Mouse (Mus musculus): Measurements from ENCODE around the gene Mbtps2. TPM values are rescaled to one million over a fixed set of nuclear protein-coding genes. Genes with fewer than 3 reads are reported as not detected.
A peak's percentile ranks its signal among the peaks of the same experiment; 100 is the strongest.

Mbtps2 gene
- total and polyA plus RNA-seq, 3 experiments: 7.0 to 209 (median 31.8) TPM

GRCm38 (mm10) chrX:157646399-157646798 lies 47.9 kb upstream of the Mbtps2 start:
- DNase-seq (ENCODE audit: low read depth, low spot score): no peak
- TF ChIP-seq ZKSCAN1 (IDR thresholded peaks at IDR 0.05; ENCODE audit: low read depth, low read length) (no peak), EP300 (IDR thresholded peaks at IDR 0.05; ENCODE audit: low read depth in 1 of 2, low read length in 2 of 2) (no peak), ZNF384 (IDR thresholded peaks at IDR 0.05; ENCODE audit: low read depth, low read length) (no peak), ETS1 (IDR thresholded peaks at IDR 0.05; ENCODE audit: low read depth, low read length) (no peak)
- Histone ChIP-seq H3K27me3 (ENCODE audit: control insufficient read depth in 1 of 2, insufficient read depth in 2 of 2, low read length in 2 of 2) (peaks cover 2 to 4% of the 10 kb centered on the region in 2 experiments), H3K79me2 (ENCODE audit: control insufficient read depth, insufficient read depth, low read length, poor library complexity) (no peaks in the 10 kb centered on the region), H3K4me1 (ENCODE audit: control insufficient read depth in 1 of 2, insufficient read depth in 2 of 2, low read length in 2 of 2) (no peaks in the 10 kb centered on the region), H3K9me3 (replicated peaks; ENCODE audit: insufficient read depth, low read length) (no peaks in the 10 kb centered on the region), H3K36me3 (ENCODE audit: control insufficient read depth in 1 of 2, insufficient read depth in 2 of 2, low read length in 2 of 2) (no peaks in the 10 kb centered on the region), H3K27ac (ENCODE audit: control insufficient read depth, low read depth, low read length) (no peak overlapping the region), H3K4me3 (ENCODE audit: control insufficient read depth in 1 of 2, insufficient read depth in 1 of 2, low read depth in 2 of 2, low read length in 2 of 2) (no peak overlapping the region), H3K9ac (ENCODE audit: control insufficient read depth, low read depth, low read length, poor library complexity, severe bottlenecking) (no peak overlapping the region)

- Histone ChIP-seq H3K36me3 (ENCODE audit: control insufficient read depth in 1 of 2, insufficient read depth in 2 of 2, low read length in 2 of 2) (no peaks in the 10 kb centered on the region), H3K9ac (ENCODE audit: control insufficient read depth, low read depth, low read length, poor library complexity, severe bottlenecking) (no peak overlapping the region), H3K27me3 (ENCODE audit: control insufficient read depth in 1 of 2, insufficient read depth in 2 of 2, low read length in 2 of 2) (peaks cover 2 to 4% of the 10 kb centered on the region in 2 experiments), H3K4me1 (ENCODE audit: control insufficient read depth in 1 of 2, insufficient read depth in 2 of 2, low read length in 2 of 2) (no peaks in the 10 kb centered on the region), H3K27ac (ENCODE audit: control insufficient read depth, low read depth, low read length) (no peak overlapping the region), H3K4me3 (ENCODE audit: control insufficient read depth in 1 of 2, insufficient read depth in 1 of 2, low read depth in 2 of 2, low read length in 2 of 2) (no peak overlapping the region), H3K9me3 (replicated peaks; ENCODE audit: insufficient read depth, low read length) (no peaks in the 10 kb centered on the region), H3K79me2 (ENCODE audit: control insufficient read depth, insufficient read depth, low read length, poor library complexity) (no peaks in the 10 kb centered on the region)
- TF ChIP-seq RCOR1 (IDR thresholded peaks at IDR 0.05; ENCODE audit: low read depth, low read length) (no peak), GATA1 (IDR thresholded peaks at IDR 0.05; ENCODE audit: low read depth, low read length) (no peak), ZKSCAN1 (IDR thresholded peaks at IDR 0.05; ENCODE audit: low read depth, low read length) (no peak), MEF2A (IDR thresholded peaks at IDR 0.05; ENCODE audit: extremely low read depth, insufficient replicate concordance, low read depth, low read length, poor library complexity, severe bottlenecking) (no peak), USF2 (IDR thresholded peaks at IDR 0.05; ENCODE audit: borderline replicate concordance in 1 of 2, insufficient read depth in 1 of 2, low read depth in 1 of 2, low read length in 2 of 2) (no peak), NRF1 (IDR thresholded peaks at IDR 0.05; ENCODE audit: insufficient read depth, low read depth, low read length, poor library complexity, severe bottlenecking) (no peak), RAD21 (IDR thresholded peaks at IDR 0.05; ENCODE audit: low read depth, low read length) (no peak), NELFE (IDR thresholded peaks at IDR 0.05; ENCODE audit: low read depth, low read length) (no peak), MAFK (IDR thresholded peaks at IDR 0.05; ENCODE audit: borderline replicate concordance, low read depth, low read length) (no peak), TCF12 (IDR thresholded peaks at IDR 0.05; ENCODE audit: low read depth, low read length) (no peak)
- DNase-seq (ENCODE audit: low read depth, low spot score): no peak
Measured at GRCm38 (mm10) chrX:157644700-157645099, 46.2 kb upstream of the Mbtps2 start.

DNA sequence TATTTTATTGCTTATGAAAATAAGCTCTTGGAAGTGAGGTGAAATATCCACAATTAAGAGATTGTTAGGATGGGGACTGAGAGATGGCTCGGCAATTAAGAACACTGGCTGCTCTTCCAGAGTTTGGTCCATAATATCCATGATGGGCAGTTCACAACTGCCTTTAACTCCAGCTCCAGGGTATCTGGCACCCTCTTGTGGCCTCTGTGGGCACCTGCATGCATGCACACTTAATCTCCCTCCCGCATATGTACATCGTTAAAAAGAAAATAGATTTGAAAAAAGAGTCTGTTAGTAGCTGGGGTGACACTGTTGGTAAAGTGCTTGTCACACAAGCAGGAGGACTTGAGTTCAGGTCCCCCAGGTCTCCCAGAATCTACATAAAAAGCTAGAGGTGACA lies 45.8 kb upstream of the Mbtps2 start:
- H3K9me3 ChIP-seq (replicated peaks; ENCODE audit: insufficient read depth, low read length): no peaks in the 10 kb centered on the region
- H3K79me2 ChIP-seq (ENCODE audit: control insufficient read depth, insufficient read depth, low read length, poor library complexity): no peaks in the 10 kb centered on the region
- no peak overlapping the region for H3K9ac ChIP-seq (ENCODE audit: control insufficient read depth, low read depth, low read length, poor library complexity, severe bottlenecking)
- H3K27me3 ChIP-seq (ENCODE audit: control insufficient read depth in 1 of 2, insufficient read depth in 2 of 2, low read length in 2 of 2): peaks cover under 1 to 6% of the 10 kb centered on the region in 2 experiments
- no peaks in the 10 kb centered on the region for H3K36me3 ChIP-seq (ENCODE audit: control insufficient read depth in 1 of 2, insufficient read depth in 2 of 2, low read length in 2 of 2)
- no peaks in the 10 kb centered on the region for H3K4me1 ChIP-seq (ENCODE audit: control insufficient read depth in 1 of 2, insufficient read depth in 2 of 2, low read length in 2 of 2)
- peak; percentile 70 for DNase-seq (ENCODE audit: low read depth, low spot score)
- H3K4me3 ChIP-seq (ENCODE audit: control insufficient read depth in 1 of 2, insufficient read depth in 1 of 2, low read depth in 2 of 2, low read length in 2 of 2): no peak overlapping the region
- no peak overlapping the region for H3K27ac ChIP-seq (ENCODE audit: control insufficient read depth, low read depth, low read length)
- TF ChIP-seq ELF1 (IDR thresholded peaks at IDR 0.05; ENCODE audit: low read depth, low read length): no peak
- peak; percentile 95 for TF ChIP-seq SMC3 (IDR thresholded peaks at IDR 0.05; ENCODE audit: low read depth, low read length)
- TF ChIP-seq GATA1 (IDR thresholded peaks at IDR 0.05; ENCODE audit: low read depth, low read length): no peak
- TF ChIP-seq UBTF (IDR thresholded peaks at IDR 0.05; ENCODE audit: borderline replicate concordance, insufficient read depth, low read depth, low read length): no peak
- no peak for TF ChIP-seq ZNF384 (IDR thresholded peaks at IDR 0.05; ENCODE audit: low read depth, low read length)
- TF ChIP-seq MAX (IDR thresholded peaks at IDR 0.05; ENCODE audit: low read length): no peak
- no peak for TF ChIP-seq RCOR1 (IDR thresholded peaks at IDR 0.05; ENCODE audit: low read depth, low read length)
- TF ChIP-seq CTCF (IDR thresholded peaks at IDR 0.05 in 2 of 3, conservative IDR thresholded peaks at IDR 0.05 in 1 of 3; ENCODE audit: control insufficient read depth in 1 of 3, insufficient read depth in 1 of 3, low read depth in 2 of 3, low read length in 3 of 3, poor library complexity in 1 of 3, severe bottlenecking in 1 of 3): peak; percentile 94
- TF ChIP-seq CHD1 (IDR thresholded peaks at IDR 0.05; ENCODE audit: low read depth, low read length): no peak
- TF ChIP-seq HCFC1 (IDR thresholded peaks at IDR 0.05; ENCODE audit: low read depth, low read length): no peak
- no peak for TF ChIP-seq CHD2 (IDR thresholded peaks at IDR 0.05; ENCODE audit: low read length)
- no peak for TF ChIP-seq MXI1 (IDR thresholded peaks at IDR 0.05; ENCODE audit: low read depth, low read length)
- TF ChIP-seq TCF12 (IDR thresholded peaks at IDR 0.05; ENCODE audit: low read depth, low read length): no peak
- TF ChIP-seq BHLHE40 (IDR thresholded peaks at IDR 0.05; ENCODE audit: borderline replicate concordance, low read depth, low read length): no peak
- peak; percentile 95 for TF ChIP-seq RAD21 (IDR thresholded peaks at IDR 0.05; ENCODE audit: low read depth, low read length)
- TF ChIP-seq TAL1 (IDR thresholded peaks at IDR 0.05; ENCODE audit: low read length): no peak
- TF ChIP-seq ZKSCAN1 (IDR thresholded peaks at IDR 0.05; ENCODE audit: low read depth, low read length): no peak
- TF ChIP-seq JUND (IDR thresholded peaks at IDR 0.05; ENCODE audit: low read depth, low read length): no peak
